Mouse (Mus musculus) mature B cell (primary cell): ENCODE measurements around the gene Dpt.
"Not testable (repeated sequence)": the region's sequence is repeated elsewhere in the genome, so short reads cannot be mapped to it uniquely, and the experiment has no call there.

Experiments used
- in situ Hi-C: fragments of 300-500 bp; cut with MboI; formaldehyde crosslinking; loops from 2 replicates; pipeline ENCODE4 v1.14.3; 2019

Dpt gene

GRCm38 (mm10) chr1:164796471-164796870, at the start of gene Dpt:
Dpt (plus strand) TSS chr1:164796644.
- in situ Hi-C loops = no loop called here

GRCm38 (mm10) chr1:164753736-164754135, 42.7 kb upstream of the Dpt start:
- in situ Hi-C loops = no loop called here

GRCm38 (mm10) chr1:164755671-164756070, 40.8 kb upstream of the Dpt start:
- in situ Hi-C loops = no loop called here

- in situ Hi-C loops = no loop called here
These were observed 39.5 kb upstream of the Dpt start for GRCm38 (mm10) chr1:164756951-164757350.

- in situ Hi-C loops = no loop called here
These were observed 38.0 kb upstream of the Dpt start for GRCm38 (mm10) chr1:164758401-164758800.

GRCm38 (mm10) chr1:164762276-164762675, 34.2 kb upstream of the Dpt start:
- in situ Hi-C loops = no loop called here

GRCm38 (mm10) chr1:164766646-164767045, 29.8 kb upstream of the Dpt start:
- in situ Hi-C loops = no loop called here

GRCm38 (mm10) chr1:164770611-164771010, 25.8 kb upstream of the Dpt start:
- in situ Hi-C loops = no loop called here

GRCm38 (mm10) chr1:164780851-164781510, 15.5 kb upstream of the Dpt start:
- in situ Hi-C loops = no loop called here

GRCm38 (mm10) chr1:164786165-164786564, 10.3 kb upstream of the Dpt start:
- in situ Hi-C loops = no loop called here

- in situ Hi-C loops = no loop called here
These were observed 8.7 kb upstream of the Dpt start for GRCm38 (mm10) chr1:164787771-164788170.

GRCm38 (mm10) chr1:164788292-164788691, 8.2 kb upstream of the Dpt start:
- in situ Hi-C loops = no loop called here

- in situ Hi-C loops = not testable (repeated sequence)
These were observed 6.1 kb upstream of the Dpt start for GRCm38 (mm10) chr1:164790296-164790695.

GRCm38 (mm10) chr1:164793049-164793448, 3.4 kb upstream of the Dpt start:
- in situ Hi-C loops = no loop called here

GRCm38 (mm10) chr1:164797746-164798285, 1.4 kb downstream of the Dpt start:
- in situ Hi-C loops = no loop called here

GRCm38 (mm10) chr1:164798471-164798922, 2.1 kb downstream of the Dpt start:
- in situ Hi-C loops = no loop called here

- in situ Hi-C loops = no loop called here
These were observed 2.7 kb downstream of the Dpt start for GRCm38 (mm10) chr1:164799161-164799560.

- in situ Hi-C loops = no loop called here
These were observed 7.8 kb downstream of the Dpt start for GRCm38 (mm10) chr1:164804277-164804676.

GRCm38 (mm10) chr1:164804751-164805435, 8.4 kb downstream of the Dpt start:
- in situ Hi-C loops = no loop called here

GRCm38 (mm10) chr1:164809371-164809770, 12.9 kb downstream of the Dpt start:
- in situ Hi-C loops = no loop called here

GRCm38 (mm10) chr1:164811296-164811695, 14.9 kb downstream of the Dpt start:
- in situ Hi-C loops = no loop called here

GRCm38 (mm10) chr1:164814243-164814642, 17.8 kb downstream of the Dpt start:
- in situ Hi-C loops = no loop called here

- in situ Hi-C loops = no loop called here
These were observed 18.9 kb downstream of the Dpt start for GRCm38 (mm10) chr1:164815330-164815729.
